Mouse (Mus musculus) megakaryocyte, embryonic 14.5 days (primary cell): ENCODE data around the gene Hist1h4k.
"Not testable (repeated sequence)": the region's sequence is repeated elsewhere in the genome, so short reads cannot be mapped to it uniquely, and the experiment has no call there.

Source experiments
- FLI1 ChIP-seq: IDR thresholded peaks from 2 replicates; pipeline ENCODE4 v1.6.1; 2012; ENCODE audit warnings: low read length, inconsistent platforms, mixed read lengths
- GATA1 ChIP-seq: IDR thresholded peaks from 3 replicates; pipeline ENCODE4 v1.6.1; 2012; ENCODE audit warnings: mixed read lengths, low read length, inconsistent platforms, borderline replicate concordance

DNA sequence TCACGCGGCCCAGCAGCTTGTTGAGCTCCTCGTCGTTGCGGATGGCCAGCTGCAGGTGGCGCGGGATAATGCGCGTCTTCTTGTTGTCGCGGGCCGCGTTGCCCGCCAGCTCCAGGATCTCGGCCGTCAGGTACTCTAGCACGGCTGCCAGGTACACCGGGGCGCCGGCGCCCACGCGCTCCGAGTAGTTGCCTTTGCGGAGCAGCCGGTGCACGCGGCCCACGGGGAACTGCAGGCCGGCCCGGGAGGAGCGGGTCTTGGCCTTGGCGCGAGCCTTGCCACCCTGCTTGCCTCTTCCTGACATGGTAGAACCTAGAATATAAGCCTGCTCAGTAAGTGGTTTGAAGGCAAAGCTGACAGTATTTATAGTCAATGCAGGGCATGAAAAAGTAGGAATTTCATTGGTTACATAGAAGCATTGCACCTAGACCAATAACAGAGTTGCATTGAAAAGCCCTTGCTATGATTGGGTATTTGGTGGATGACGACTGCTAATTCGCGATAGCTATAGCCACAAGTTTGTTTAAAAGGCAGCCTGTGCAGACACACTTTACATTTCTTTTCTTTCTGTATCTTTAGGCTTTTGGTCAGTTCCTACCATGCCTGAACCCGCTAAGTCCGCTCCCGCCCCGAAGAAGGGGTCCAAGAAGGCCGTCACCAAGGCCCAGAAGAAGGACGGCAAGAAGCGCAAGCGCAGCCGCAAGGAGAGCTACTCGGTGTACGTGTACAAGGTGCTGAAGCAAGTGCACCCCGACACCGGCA is 3.4 kb upstream of the Hist1h4k start, which contains the start of the genes Hist1h2ak and Hist1h2bn:
- TF ChIP-seq GATA1, FLI1: not testable (repeated sequence)
